Mouse (Mus musculus) adrenal gland (tissue): ENCODE data around the gene Prss36.

Experiments
- intact Hi-C: fragments of 180-260 bp; cut with DNase I; formaldehyde crosslinking; loops from one replicate; pipeline ENCODE4 v1.15.1; 2025

The Prss36 gene

GRCm38 (mm10) chr7:127935028-127935722, 11.3 kb downstream of the Prss36 start:
- intact Hi-C loops = no loop called here

GRCm38 (mm10) chr7:127934075-127934474, 12.4 kb downstream of the Prss36 start:
- intact Hi-C loops = no loop called here

- intact Hi-C loops = no loop called here
Measured at GRCm38 (mm10) chr7:127932273-127933031, 14.1 kb downstream of the Prss36 start.

GRCm38 (mm10) chr7:127931351-127932135, 15.0 kb downstream of the Prss36 start:
- intact Hi-C loops = no loop called here

- intact Hi-C loops = no loop called here
Measured at GRCm38 (mm10) chr7:127930636-127931035, 15.9 kb downstream of the Prss36 start.

GRCm38 (mm10) chr7:127929923-127930322, 16.6 kb downstream of the Prss36 start, which contains the start of gene Prss8:
Prss8 (minus strand) TSS chr7:127930104.
- intact Hi-C loops = no loop called here

- intact Hi-C loops = no loop called here
Measured at GRCm38 (mm10) chr7:127928596-127928995, 17.9 kb downstream of the Prss36 start.

- intact Hi-C loops = no loop called here
Measured at GRCm38 (mm10) chr7:127927726-127928125, 18.8 kb downstream of the Prss36 start.

- intact Hi-C loops = no loop called here
Measured at GRCm38 (mm10) chr7:127926846-127927245, 19.7 kb downstream of the Prss36 start.

GRCm38 (mm10) chr7:127926066-127926465, 20.5 kb downstream of the Prss36 start:
- intact Hi-C loops = no loop called here

GRCm38 (mm10) chr7:127925252-127925651, 21.3 kb downstream of the Prss36 start:
- intact Hi-C loops = no loop called here

GRCm38 (mm10) chr7:127923714-127924113, 22.8 kb downstream of the Prss36 start:
- intact Hi-C loops = no loop called here

- intact Hi-C loops = no loop called here
Measured at GRCm38 (mm10) chr7:127922451-127923275, 23.9 kb downstream of the Prss36 start.

GRCm38 (mm10) chr7:127921516-127921915, 25.0 kb downstream of the Prss36 start:
- intact Hi-C loops = no loop called here

GRCm38 (mm10) chr7:127919290-127919689, 27.2 kb downstream of the Prss36 start:
- intact Hi-C loops = no loop called here

- intact Hi-C loops = no loop called here
Measured at GRCm38 (mm10) chr7:127918203-127918602, 28.3 kb downstream of the Prss36 start.

- intact Hi-C loops = no loop called here
Measured at GRCm38 (mm10) chr7:127915293-127915692, 31.2 kb downstream of the Prss36 start.

- intact Hi-C loops = no loop called here
Measured at GRCm38 (mm10) chr7:127912938-127913337, 33.6 kb downstream of the Prss36 start.

- intact Hi-C loops = no loop called here
Measured at GRCm38 (mm10) chr7:127912190-127912871, 34.2 kb downstream of the Prss36 start, which contains the start of gene Kat8. Kat8 (plus strand) TSS chr7:127912516.

GRCm38 (mm10) chr7:127908656-127909055, 37.9 kb downstream of the Prss36 start:
- intact Hi-C loops = no loop called here
